Mouse (Mus musculus) skeletal muscle tissue, adult 2 months (tissue): ENCODE results near the gene Kmt2c.

Experiments
- DNase-seq: peaks from one replicate; pipeline ENCODE4 v3.0.0-alpha.2; 2012; ENCODE audit warnings: low read depth, low spot score

The Kmt2c gene

GRCm38 (mm10) chr5:25383581-25383980, 115.0 kb downstream of the Kmt2c start:
- no peak for DNase-seq

- DNase-seq = no peak
Observed at GRCm38 (mm10) chr5:25379188-25379587, 119.4 kb downstream of the Kmt2c start.

GRCm38 (mm10) chr5:25368420-25368819, 130.2 kb downstream of the Kmt2c start:
- no peak for DNase-seq

- no peak for DNase-seq
Observed at GRCm38 (mm10) chr5:25367126-25367525, 131.5 kb downstream of the Kmt2c start.

GRCm38 (mm10) chr5:25353509-25353908, 145.1 kb downstream of the Kmt2c start:
- DNase-seq = no peak

- no peak for DNase-seq
Observed at GRCm38 (mm10) chr5:25331322-25331721, 167.3 kb downstream of the Kmt2c start.

- DNase-seq = peak; percentile 47
Observed at GRCm38 (mm10) chr5:25313881-25314280, 184.7 kb downstream of the Kmt2c start.

GRCm38 (mm10) chr5:25310226-25310625, 188.4 kb downstream of the Kmt2c start:
- DNase-seq = no peak

- DNase-seq = peak; percentile 22
Observed at GRCm38 (mm10) chr5:25296830-25297229, 201.8 kb downstream of the Kmt2c start.

- DNase-seq = no peak
Observed at GRCm38 (mm10) chr5:25283988-25284387, 214.6 kb downstream of the Kmt2c start.

GRCm38 (mm10) chr5:25276365-25276764, 222.2 kb downstream of the Kmt2c start:
- DNase-seq = no peak

GRCm38 (mm10) chr5:25275629-25276028, 223.0 kb downstream of the Kmt2c start:
- DNase-seq = no peak

- DNase-seq = no peak
Observed at GRCm38 (mm10) chr5:25268258-25268888, 230.2 kb downstream of the Kmt2c start.

GRCm38 (mm10) chr5:25262266-25262665, 236.3 kb downstream of the Kmt2c start:
- DNase-seq = no peak

GRCm38 (mm10) chr5:25261452-25261851, 237.1 kb downstream of the Kmt2c start:
- no peak for DNase-seq

- no peak for DNase-seq
Observed at GRCm38 (mm10) chr5:25256686-25257085, 241.9 kb downstream of the Kmt2c start.

GRCm38 (mm10) chr5:25254491-25254890, 244.1 kb downstream of the Kmt2c start:
- DNase-seq = no peak

- no peak for DNase-seq
Observed at GRCm38 (mm10) chr5:25252825-25253544, 245.6 kb downstream of the Kmt2c start.

- DNase-seq = no peak
Observed at GRCm38 (mm10) chr5:25252423-25252822, 246.2 kb downstream of the Kmt2c start.

GRCm38 (mm10) chr5:25247036-25247435, 251.5 kb downstream of the Kmt2c start:
- no peak for DNase-seq

GRCm38 (mm10) chr5:25246473-25246865, 252.1 kb downstream of the Kmt2c start:
- no peak for DNase-seq

- no peak for DNase-seq
Observed at GRCm38 (mm10) chr5:25245806-25246472, 252.6 kb downstream of the Kmt2c start.

GRCm38 (mm10) chr5:25243101-25243500, 255.5 kb downstream of the Kmt2c start:
- DNase-seq = no peak
